Mouse (Mus musculus) thymus, postnatal 36 days (tissue): ENCODE results near the gene Kctd21.

Source experiments
- DNase-seq, 2 experiments: peaks; one replicate each; pipeline ENCODE4 v3.0.0; 2022; ENCODE audit warnings: mixed read lengths in 2 of 2

The Kctd21 gene

DNA sequence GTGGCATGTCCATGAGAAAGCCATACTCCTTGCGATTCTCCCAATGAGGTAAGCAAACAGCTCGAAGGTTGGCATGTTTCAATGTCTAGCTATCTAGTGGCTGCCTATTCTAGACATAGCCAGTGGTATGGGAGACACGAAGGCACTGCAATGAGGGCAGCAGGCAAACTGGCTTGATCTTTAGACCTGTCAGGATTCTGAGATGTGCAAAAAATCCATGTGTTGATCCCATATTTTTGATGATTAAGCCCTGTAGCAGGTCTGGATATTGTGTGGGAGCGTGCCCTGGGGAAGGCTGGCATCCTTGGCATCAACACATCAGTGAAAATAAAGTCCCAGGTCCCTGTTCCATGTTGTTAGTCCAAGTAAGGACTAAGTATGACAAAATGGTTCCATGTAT lies 56.4 kb downstream of the Kctd21 start:
- no peak for DNase-seq

DNA sequence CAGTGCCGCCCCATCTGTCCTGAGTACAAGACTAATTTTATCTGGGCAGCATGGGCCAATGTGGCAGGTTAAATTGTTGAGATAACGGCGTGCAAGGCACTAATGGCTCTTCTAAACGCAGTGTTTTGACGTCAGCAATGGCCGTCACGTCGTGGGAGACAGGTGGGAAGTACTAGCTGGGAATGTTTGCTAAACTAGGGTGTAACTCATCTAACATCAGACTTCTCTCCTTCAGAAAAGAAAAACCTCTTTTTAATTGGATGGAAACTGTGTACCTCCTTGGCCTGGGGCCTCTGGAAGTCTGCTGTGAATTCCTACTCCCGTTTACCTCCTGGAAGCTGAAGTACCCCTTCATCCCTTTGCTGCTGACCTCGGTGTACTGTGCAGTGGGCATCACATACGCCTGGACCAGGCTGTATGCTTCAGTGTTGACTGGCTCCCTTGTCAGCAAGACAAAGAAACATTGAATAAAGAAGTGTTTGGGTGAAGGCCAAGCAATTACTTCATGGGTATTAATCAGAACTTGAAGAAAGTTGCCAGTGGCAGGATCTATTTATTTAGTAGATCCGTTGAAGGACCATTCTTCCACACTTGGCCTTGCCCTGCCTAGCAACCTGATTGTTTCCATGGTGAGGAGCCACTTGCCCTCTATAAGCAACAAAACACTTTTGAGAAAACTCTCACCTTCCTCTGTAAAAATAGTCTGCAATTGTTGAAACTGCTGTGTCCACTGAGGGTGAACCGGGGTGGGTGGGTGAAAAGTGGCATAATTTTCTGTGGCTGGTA lies 59.4 kb downstream of the Kctd21 start:
- DNase-seq, result no peak

DNA sequence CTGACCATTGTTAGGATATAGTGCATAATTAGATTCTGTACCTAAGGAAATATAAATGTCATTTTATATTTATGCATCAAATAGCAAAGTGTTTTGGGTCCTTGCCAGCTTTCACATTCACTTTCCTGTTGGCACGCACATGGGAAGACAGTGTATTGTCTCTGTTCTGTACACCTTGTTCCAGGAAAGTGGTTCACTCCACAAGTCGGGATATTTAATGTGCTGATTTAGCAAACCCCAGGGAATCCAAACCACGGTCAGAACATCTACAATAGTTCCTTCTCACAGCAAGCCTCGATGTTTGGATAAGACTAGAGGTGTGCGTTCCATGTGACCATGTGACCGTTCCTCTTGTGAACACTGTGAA lies 59.9 kb downstream of the Kctd21 start:
- no peak for DNase-seq

DNA sequence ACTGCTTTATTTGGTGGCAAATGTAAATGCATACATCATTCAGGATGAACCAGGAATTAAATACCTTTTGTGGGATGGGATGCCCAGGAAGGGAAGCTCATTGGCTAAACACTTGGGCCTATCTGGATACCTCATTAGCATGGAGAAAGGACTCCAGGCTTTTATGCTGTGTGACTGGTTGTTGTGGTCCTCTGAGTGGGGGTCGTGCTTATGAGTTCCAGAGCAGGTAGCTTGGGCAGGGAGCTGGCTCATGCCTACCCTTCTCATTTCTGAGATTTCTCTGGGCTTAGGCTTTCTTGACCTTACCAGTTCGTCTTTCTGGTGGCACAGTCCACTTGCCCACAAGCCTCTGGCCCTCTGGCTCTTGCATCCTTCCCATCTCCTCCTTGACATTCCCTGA lies 62.2 kb downstream of the Kctd21 start:
- no peak for DNase-seq

DNA sequence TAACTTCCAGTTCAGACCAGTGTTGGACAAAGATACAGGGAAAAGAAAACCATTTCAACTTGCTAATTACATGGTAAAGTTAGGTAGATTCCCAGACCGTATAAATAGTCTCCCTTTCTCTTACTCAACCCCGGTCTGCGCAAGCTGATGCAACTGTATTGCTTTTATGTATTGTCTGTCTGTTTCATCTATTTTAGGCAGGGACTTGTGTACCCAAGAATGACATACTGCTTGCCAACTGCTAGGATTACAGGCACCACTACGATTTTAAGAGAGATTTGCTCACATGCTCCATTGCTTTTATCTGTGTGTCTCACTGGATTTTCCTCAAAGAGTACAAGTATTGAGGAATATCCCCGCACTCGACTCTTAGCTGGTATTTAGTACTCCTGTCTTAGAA lies 66.8 kb downstream of the Kctd21 start:
- DNase-seq, result no peak
